Mouse (Mus musculus) CH12.LX (cell line): ENCODE results near the gene Ecm1. TPM values are rescaled to one million over a fixed set of nuclear protein-coding genes. Genes with fewer than 3 reads are reported as not detected.

Source experiments
- DNase-seq: peaks from one replicate; pipeline ENCODE4 v3.0.0-alpha.2; 2013; ENCODE audit errors: extremely low read depth
- H3K27ac ChIP-seq: 2 replicates; pipeline ENCODE4 v1.5.1; 2012; ENCODE audit warnings: low read depth, mild to moderate bottlenecking, control low read depth, moderate library complexity; ENCODE audit not compliant: insufficient read depth
- H3K27me3 ChIP-seq: replicated peaks from 2 replicates; pipeline ENCODE3; 2012; ENCODE audit warnings: inconsistent platforms
- H3K36me3 ChIP-seq, 2 experiments: replicated peaks in 1 of 2; 2 replicates each; pipeline versions ENCODE3 to v1.6.1; 2012; ENCODE audit warnings: inconsistent platforms in 1 of 2, low read length in 1 of 2, mild to moderate bottlenecking in 1 of 2, mixed read lengths in 1 of 2, moderate library complexity in 1 of 2; ENCODE audit not compliant: control insufficient read depth in 1 of 2, insufficient read depth in 1 of 2
- H3K4me1 ChIP-seq, 2 experiments: 2 replicates each; pipeline ENCODE4 v1.6.1; 2012; ENCODE audit warnings: inconsistent platforms in 1 of 2, moderate library complexity in 1 of 2; ENCODE audit not compliant: insufficient read depth in 2 of 2, control insufficient read depth in 1 of 2
- H3K4me2 ChIP-seq: 2 replicates; pipeline ENCODE4 v1.6.1; 2012; ENCODE audit warnings: low read depth, mild to moderate bottlenecking, control low read depth; ENCODE audit not compliant: poor library complexity, insufficient read depth, severe bottlenecking
- H3K4me3 ChIP-seq, 3 experiments: fragments of 150-350 bp in 1 of 3; sonication (generic) in 1 of 3; replicated peaks in 1 of 3; 2 replicates each; pipeline versions ENCODE3 to v1.5.1; 2011 to 2012; ENCODE audit warnings: low read depth in 2 of 3, low read length in 2 of 3, mild to moderate bottlenecking in 2 of 3, moderate library complexity in 2 of 3, control low read depth in 1 of 3, improper control_type of control experiment in 1 of 3, inconsistent platforms in 1 of 3, mixed read lengths in 1 of 3; ENCODE audit not compliant: poor library complexity in 1 of 3
- H3K79me2 ChIP-seq: replicated peaks from 2 replicates; pipeline ENCODE4 v1.6.1; 2012; ENCODE audit warnings: mild to moderate bottlenecking, moderate library complexity; ENCODE audit not compliant: control insufficient read depth, poor library complexity, insufficient read depth, severe bottlenecking; ENCODE audit errors: extremely low read depth
- H3K9ac ChIP-seq: 2 replicates; pipeline ENCODE4 v1.6.1; 2012; ENCODE audit warnings: low read depth, mild to moderate bottlenecking, control low read depth, moderate library complexity; ENCODE audit not compliant: insufficient read depth
- H3K9me3 ChIP-seq: replicated peaks from 2 replicates; pipeline ENCODE3; 2012; ENCODE audit warnings: low read length, inconsistent platforms, mixed read lengths
- BHLHE40 ChIP-seq: IDR thresholded peaks from 2 replicates; pipeline ENCODE4 v1.6.1; 2011; ENCODE audit warnings: mild to moderate bottlenecking, low read depth, low read length, improper control_type of control experiment
- CHD1 ChIP-seq: IDR thresholded peaks from 2 replicates; pipeline ENCODE4 v1.6.1; 2012; ENCODE audit warnings: low read depth, low read length, improper control_type of control experiment, inconsistent platforms
- CTCF ChIP-seq, 2 experiments: IDR thresholded peaks in 1 of 2; conservative IDR thresholded peaks in 1 of 2; 2 replicates each; pipeline ENCODE4 v1.5.1; 2011 to 2012; ENCODE audit warnings: low read depth in 2 of 2, low read length in 2 of 2, improper control_type of control experiment in 1 of 2, inconsistent platforms in 1 of 2, mild to moderate bottlenecking in 1 of 2, moderate library complexity in 1 of 2
- EP300 ChIP-seq: IDR thresholded peaks from 2 replicates; pipeline ENCODE4 v1.6.1; 2011; ENCODE audit warnings: low read length, improper control_type of control experiment
- GABPA ChIP-seq: IDR thresholded peaks from 2 replicates; pipeline ENCODE4 v1.6.1; 2012; ENCODE audit warnings: low read depth, low read length, improper control_type of control experiment, inconsistent platforms; ENCODE audit not compliant: insufficient replicate concordance
- IRF4 ChIP-seq: IDR thresholded peaks from 2 replicates; pipeline ENCODE4 v1.6.1; 2014; ENCODE audit warnings: low read depth, mild to moderate bottlenecking, inconsistent platforms, low read length, improper control_type of control experiment
- JUN ChIP-seq: IDR thresholded peaks from 2 replicates; pipeline ENCODE4 v1.6.1; 2011; ENCODE audit warnings: low read depth, mild to moderate bottlenecking, low read length, improper control_type of control experiment, moderate library complexity; ENCODE audit not compliant: insufficient read depth
- JUND ChIP-seq: conservative IDR thresholded peaks from 2 replicates; pipeline ENCODE4 v1.6.1; 2011; ENCODE audit warnings: low read depth, low read length, improper control_type of control experiment
- KAT2A ChIP-seq: IDR thresholded peaks from 2 replicates; pipeline ENCODE4 v1.6.1; 2012; ENCODE audit warnings: low read length, improper control_type of control experiment, inconsistent platforms; ENCODE audit not compliant: insufficient replicate concordance
- MAX ChIP-seq: IDR thresholded peaks from 2 replicates; pipeline ENCODE4 v1.6.1; 2011; ENCODE audit warnings: low read length, improper control_type of control experiment
- MAZ ChIP-seq: IDR thresholded peaks from 2 replicates; pipeline ENCODE4 v1.6.1; 2012; ENCODE audit warnings: low read depth, mild to moderate bottlenecking, inconsistent platforms, low read length, improper control_type of control experiment, moderate library complexity
- MXI1 ChIP-seq: IDR thresholded peaks from 2 replicates; pipeline ENCODE4 v1.6.1; 2011; ENCODE audit warnings: mild to moderate bottlenecking, low read depth, low read length, improper control_type of control experiment
- NELFE ChIP-seq: IDR thresholded peaks from 2 replicates; pipeline ENCODE4 v1.6.1; 2011; ENCODE audit warnings: low read depth, low read length, improper control_type of control experiment
- PAX5 ChIP-seq: IDR thresholded peaks from 2 replicates; pipeline ENCODE4 v1.6.1; 2012; ENCODE audit warnings: low read length, inconsistent platforms, mixed read lengths
- POLR2A ChIP-seq: IDR thresholded peaks from 2 replicates; pipeline ENCODE4 v1.6.1; 2011; ENCODE audit warnings: low read depth, mild to moderate bottlenecking, improper control_type of control experiment, low read length
- RAD21 ChIP-seq: IDR thresholded peaks from 2 replicates; pipeline ENCODE4 v1.6.1; 2011; ENCODE audit warnings: low read depth, mild to moderate bottlenecking, low read length, improper control_type of control experiment, moderate library complexity
- SIN3A ChIP-seq: IDR thresholded peaks from 2 replicates; pipeline ENCODE4 v1.6.1; 2012; ENCODE audit warnings: low read length, improper control_type of control experiment, inconsistent platforms
- SMC3 ChIP-seq: IDR thresholded peaks from 2 replicates; pipeline ENCODE4 v1.6.1; 2011; ENCODE audit warnings: low read depth, low read length, improper control_type of control experiment
- TCF12 ChIP-seq: IDR thresholded peaks from 2 replicates; pipeline ENCODE4 v1.6.1; 2014; ENCODE audit warnings: low read depth, mild to moderate bottlenecking, inconsistent platforms, low read length, improper control_type of control experiment
- UBTF ChIP-seq: IDR thresholded peaks from 2 replicates; pipeline ENCODE4 v1.6.1; 2012; ENCODE audit warnings: low read depth, mild to moderate bottlenecking, inconsistent platforms, low read length, improper control_type of control experiment, moderate library complexity
- USF1 ChIP-seq: IDR thresholded peaks from 2 replicates; pipeline ENCODE4 v1.6.1; 2014; ENCODE audit warnings: low read depth, mild to moderate bottlenecking, inconsistent platforms, low read length, improper control_type of control experiment
- USF2 ChIP-seq: conservative IDR thresholded peaks from 2 replicates; pipeline ENCODE4 v1.6.1; 2011; ENCODE audit warnings: low read depth, low read length, improper control_type of control experiment
- ZKSCAN1 ChIP-seq: IDR thresholded peaks from 2 replicates; pipeline ENCODE4 v1.6.1; 2012; ENCODE audit warnings: low read depth, inconsistent platforms, low read length, improper control_type of control experiment, borderline replicate concordance
- ZMIZ1 ChIP-seq: IDR thresholded peaks from 2 replicates; pipeline ENCODE4 v1.6.1; 2012; ENCODE audit warnings: low read depth, mild to moderate bottlenecking, inconsistent platforms, low read length, improper control_type of control experiment
- ZNF384 ChIP-seq: IDR thresholded peaks from 2 replicates; pipeline ENCODE4 v1.6.1; 2012; ENCODE audit warnings: low read depth, low read length, improper control_type of control experiment, inconsistent platforms
- dilution Hi-C: fragments of 300-500 bp; cut with MboI; formaldehyde crosslinking; loops from 2 replicates; pipeline ENCODE4 v1.14.3; 2020; ENCODE audit warnings: low sequenced_read_pairs; ENCODE audit not compliant: extremely low pct_unique_long_range_greater_than_20kb, extremely low pct_ligation_motif_present
- in situ Hi-C: fragments of 300-500 bp; cut with MboI; formaldehyde crosslinking; loops from 3 replicates; pipeline ENCODE4 v1.14.3; 2019; ENCODE audit warnings: low sequenced_read_pairs, low pct_ligation_motif_present, low pct_unique_long_range_greater_than_20kb, mixed read lengths
- polyA plus RNA-seq: library from polyadenylated mRNA; unstranded; fragments of >175 nt; gene quantifications from 2 replicates; pipeline ENCODE4 v1.2.1, GENCODE M21; 2012; ENCODE audit warnings: low read depth; ENCODE audit not compliant: insufficient read length
- total RNA-seq, 2 experiments: library from RNA; depleted of rRNA; stranded (reverse); fragments of 300-350 nt in 1 of 2; fragments of >200 nt in 1 of 2; gene quantifications; 2 replicates each; pipeline ENCODE4 v1.2.3; 2012 to 2014

The Ecm1 gene
- total and polyA plus RNA-seq, 3 experiments, result 0.40 to 4.0 (median 0.42) TPM

DNA sequence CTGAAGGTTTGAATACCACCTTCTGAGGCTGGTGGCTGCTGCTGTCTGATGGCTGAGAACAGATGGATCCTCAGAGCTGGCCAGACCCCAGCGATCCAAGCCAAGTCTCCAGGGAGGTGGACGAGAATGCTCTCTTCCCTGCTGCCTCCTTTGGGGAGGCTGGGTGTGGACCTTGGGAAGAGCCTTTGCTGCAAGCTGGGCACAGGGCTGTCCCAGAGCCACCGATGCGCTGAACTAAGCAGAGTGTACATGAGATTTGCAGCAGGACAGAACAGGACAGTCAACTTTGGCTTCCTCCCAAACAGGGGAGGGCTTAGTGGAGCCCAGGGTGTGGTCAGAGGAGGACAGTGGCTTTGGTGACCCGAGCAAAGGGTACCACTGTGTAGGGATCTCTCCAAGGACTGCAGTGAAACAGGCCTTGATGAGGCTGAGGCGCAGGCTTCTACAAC is 39.1 kb downstream of the Ecm1 start:
- H3K9me3 ChIP-seq, result no peaks in the 10 kb centered on the region
- no peak for TF ChIP-seq PAX5
- TF ChIP-seq EP300, result no peak
- TF ChIP-seq SIN3A, result no peak
- DNase-seq, result no peak
- H3K27ac ChIP-seq, result no peak overlapping the region
- H3K27me3 ChIP-seq, result no peaks in the 10 kb centered on the region
- peaks cover 2 to 19% of the 10 kb centered on the region in 2 experiments; a peak in 3 of 4 replicates for H3K4me1 ChIP-seq
- dilution Hi-C loops (no loop called here), in situ Hi-C loops (no loop called here)
- H3K4me2 ChIP-seq, result no peak overlapping the region
- no peak overlapping the region for H3K4me3 ChIP-seq
- H3K36me3 ChIP-seq, result no peaks in the 10 kb centered on the region
- no peaks in the 10 kb centered on the region for H3K79me2 ChIP-seq
- no peak overlapping the region for H3K9ac ChIP-seq

DNA sequence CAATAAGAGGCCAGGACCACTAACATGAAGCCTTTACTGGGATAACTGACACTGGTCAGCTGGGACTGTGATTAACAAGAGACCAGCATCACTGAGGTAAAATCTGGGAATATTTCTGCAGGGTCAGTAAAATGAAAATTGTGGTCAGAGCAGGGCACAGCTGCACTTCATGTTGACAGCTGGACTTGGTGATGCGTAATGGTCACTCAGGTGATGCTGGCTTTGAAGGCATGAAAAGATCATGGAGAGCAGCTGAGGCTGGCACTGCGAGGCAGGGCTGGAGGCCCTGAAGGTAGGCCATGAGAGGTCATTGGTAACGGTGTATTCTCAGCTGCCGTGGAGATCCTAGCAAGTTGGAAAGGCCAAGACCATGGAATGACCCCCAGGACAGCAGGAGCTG is 41.1 kb downstream of the Ecm1 start:
- Histone ChIP-seq H3K79me2 (no peaks in the 10 kb centered on the region), H3K9me3 (no peaks in the 10 kb centered on the region), H3K4me3 (no peak overlapping the region), H3K4me2 (no peak overlapping the region), H3K27me3 (no peaks in the 10 kb centered on the region), H3K4me1 (peaks cover 18 to 39% of the 10 kb centered on the region in 2 experiments), H3K9ac (no peak overlapping the region), H3K27ac (no peak overlapping the region)
- no peak for DNase-seq
- dilution Hi-C loops, result no loop called here
- TF ChIP-seq GABPA (no peak), POLR2A (no peak), USF1 (no peak), USF2 (no peak), ZKSCAN1 (no peak), MAX (no peak), PAX5 (no peak), MXI1 (no peak), SMC3 (no peak), JUN (no peak)
- TF ChIP-seq, all 38 proteins: peak for 0
- in situ Hi-C loops, result no loop called here
- no peaks in the 10 kb centered on the region for H3K36me3 ChIP-seq

DNA sequence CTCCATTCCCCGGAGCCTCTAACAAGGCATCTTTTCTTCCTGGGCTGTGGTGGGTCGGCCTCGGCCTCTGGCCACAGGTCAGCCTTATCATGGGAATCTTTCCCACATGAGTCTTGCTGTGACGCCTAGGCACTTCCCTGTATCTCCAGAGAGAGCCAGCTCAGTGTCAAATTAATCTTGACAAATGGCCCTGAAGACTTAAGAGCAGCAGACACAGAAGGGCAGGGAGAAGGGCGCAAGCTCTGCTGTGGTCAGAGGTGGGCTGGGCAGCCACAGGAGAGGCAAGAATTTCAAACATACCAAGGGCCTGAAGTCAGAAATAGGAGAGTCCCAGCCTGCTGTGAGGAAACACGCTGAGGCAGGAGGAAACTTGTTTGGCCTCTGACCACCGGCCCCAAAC is 43.0 kb downstream of the Ecm1 start:
- H3K4me2 ChIP-seq, result no peak overlapping the region
- in situ Hi-C loops, result no loop called here
- no peak overlapping the region for H3K9ac ChIP-seq
- no peaks in the 10 kb centered on the region for H3K27me3 ChIP-seq
- dilution Hi-C loops, result no loop called here
- H3K79me2 ChIP-seq, result no peaks in the 10 kb centered on the region
- peaks cover 19 to 52% of the 10 kb centered on the region in 2 experiments for H3K4me1 ChIP-seq
- H3K9me3 ChIP-seq, result no peaks in the 10 kb centered on the region
- no peak overlapping the region for H3K27ac ChIP-seq
- H3K4me3 ChIP-seq, result no peak overlapping the region
- no peaks in the 10 kb centered on the region for H3K36me3 ChIP-seq
- TF ChIP-seq JUN, result no peak
- no peak for TF ChIP-seq RAD21
- no peak for TF ChIP-seq NELFE
- TF ChIP-seq UBTF, result no peak
- TF ChIP-seq GABPA, result no peak
- no peak for TF ChIP-seq USF2
- TF ChIP-seq ZNF384, result no peak
- TF ChIP-seq IRF4, result no peak
- no peak for TF ChIP-seq CHD1
- TF ChIP-seq MXI1, result no peak
- no peak for TF ChIP-seq MAZ
- TF ChIP-seq PAX5, result no peak
- no peak for TF ChIP-seq POLR2A
- TF ChIP-seq ZMIZ1, result no peak
- TF ChIP-seq BHLHE40, result no peak
- TF ChIP-seq KAT2A, result no peak
- no peak for TF ChIP-seq CTCF (conservative IDR thresholded peaks at IDR 0.05 in 1 of 2, IDR thresholded peaks at IDR 0.05 in 1 of 2; ENCODE audit: low read depth in 2 of 2, low read length in 2 of 2)
- no peak for TF ChIP-seq TCF12
- TF ChIP-seq JUND, result no peak
- no peak for DNase-seq
